ENCODE assay signal across 23 mouse cellular contexts in genomic region chr1:151543796-151544477, GRCm38 (mm10). TPM values are rescaled to one million over a fixed set of nuclear protein-coding genes. Genes with fewer than 3 reads are reported as not detected.
DNase-seq lines count a peak whose midpoint lies in the region; ATAC-seq and TF ChIP-seq lines count a peak whose summit lies in the region.
"Had no signal": no experiment of that assay in that cellular context is flagged by ENCODE, and none has a peak within 500 bp of the region (broad histone marks: within the 10 kb centered on the region; RNA-seq: fewer than 3 reads in every experiment).

No protein-coding gene starts in this region.

- H3K4me2 ChIP-seq in neural tube, embryonic 15.5 days: no peak overlapping the region
- H3K4me2 ChIP-seq: embryonic facial prominence, embryonic 13.5 days; embryonic facial prominence, embryonic 15.5 days; forebrain, embryonic 12.5 days had no signal

- peak overlapping the region; percentile 76 for H3K27ac ChIP-seq in ES-Bruce4 (ENCODE audit: insufficient read depth, low read length)
- peak overlapping the region; percentile 85; the same call in 1 of the 2 replicates for H3K27ac ChIP-seq in ES-E14 (ENCODE audit: insufficient read depth, low read depth, low read length, poor library complexity, severe bottlenecking)
- no peak overlapping the region for H3K27ac ChIP-seq in limb, embryonic 10.5 days
- H3K27ac ChIP-seq in heart, embryonic 10.5 days: no peak overlapping the region
- H3K27ac ChIP-seq in neural tube, embryonic 15.5 days (replicated peaks): no peak overlapping the region
- H3K27ac ChIP-seq: embryonic facial prominence, embryonic 13.5 days; embryonic facial prominence, embryonic 15.5 days; forebrain, embryonic 10.5 days; forebrain, embryonic 12.5 days had no signal

- TF ChIP-seq POLR2A in ES-Bruce4 (IDR thresholded peaks at IDR 0.05; ENCODE audit: insufficient read depth, low read length): no peak

- no peak overlapping the region for H3K9ac ChIP-seq in ES-Bruce4 (ENCODE audit: low read depth, poor library complexity, severe bottlenecking)
- 0 out of 2 replicates have a peak overlapping the region, but pooled peaks have one; percentile 54 for H3K9ac ChIP-seq in ES-E14 (ENCODE audit: insufficient read depth, low read depth, low read length, poor library complexity, severe bottlenecking)
- no peak overlapping the region for H3K9ac ChIP-seq in neural tube, embryonic 15.5 days (replicated peaks)
- H3K9ac ChIP-seq: embryonic facial prominence, embryonic 13.5 days; embryonic facial prominence, embryonic 15.5 days; forebrain, embryonic 12.5 days had no signal

- in situ Hi-C loops in ES-E14 (cut with MboI; ENCODE audit: low sequenced_read_pairs in 2 of 2, unreplicated experiment in 2 of 2): no loop called here

- no peaks in the 10 kb centered on the region for H3K36me3 ChIP-seq in ES-Bruce4 (ENCODE audit: control insufficient read depth, insufficient read depth, low read length, poor library complexity, severe bottlenecking)
- H3K36me3 ChIP-seq in ES-E14 (ENCODE audit: control insufficient read depth, insufficient read depth, low read length, poor library complexity, severe bottlenecking): no peaks in the 10 kb centered on the region
- no peaks in the 10 kb centered on the region for H3K36me3 ChIP-seq in limb, embryonic 10.5 days
- H3K36me3 ChIP-seq in heart, embryonic 10.5 days: no peaks in the 10 kb centered on the region
- H3K36me3 ChIP-seq in neural tube, embryonic 15.5 days: no peaks in the 10 kb centered on the region
- H3K36me3 ChIP-seq: embryonic facial prominence, embryonic 13.5 days; embryonic facial prominence, embryonic 15.5 days; forebrain, embryonic 10.5 days; forebrain, embryonic 12.5 days had no signal

- TF ChIP-seq EP300 in ES-Bruce4 (IDR thresholded peaks at IDR 0.05; ENCODE audit: insufficient read depth, low read depth, low read length): peak; percentile 97

- no peak for ATAC-seq in neural tube, embryonic 15.5 days (ENCODE audit: low FRiP score)
- ATAC-seq: forebrain, embryonic 14.5 days; forebrain, embryonic 16.5 days had no signal

- H3K4me1 ChIP-seq in ES-Bruce4 (ENCODE audit: control insufficient read depth, insufficient read depth, low read length) (peaks cover 2% of the 10 kb centered on the region), ES-E14 (ENCODE audit: control insufficient read depth in 2 of 2, insufficient read depth in 2 of 2, low read length in 2 of 2, poor library complexity in 1 of 2) (peaks cover 7 to 11% of the 10 kb centered on the region in 2 experiments; a peak in 3 of 4 replicates)
- no peaks in the 10 kb centered on the region for H3K4me1 ChIP-seq in limb, embryonic 10.5 days
- no peaks in the 10 kb centered on the region; the same call in 1 of the 2 replicates for H3K4me1 ChIP-seq in heart, embryonic 10.5 days
- H3K4me1 ChIP-seq in neural tube, embryonic 15.5 days: no peaks in the 10 kb centered on the region
- H3K4me1 ChIP-seq: embryonic facial prominence, embryonic 13.5 days; embryonic facial prominence, embryonic 15.5 days; forebrain, embryonic 10.5 days; forebrain, embryonic 12.5 days had no signal

- H3K9me3 ChIP-seq in ES-Bruce4 (replicated peaks; ENCODE audit: control insufficient read depth, insufficient read depth, low read length, poor library complexity, severe bottlenecking) (no peaks in the 10 kb centered on the region), ES-E14 (ENCODE audit: control insufficient read depth, insufficient read depth, low read depth, low read length) (no peaks in the 10 kb centered on the region)
- no peaks in the 10 kb centered on the region for H3K9me3 ChIP-seq in limb, embryonic 10.5 days (replicated peaks)
- H3K9me3 ChIP-seq in heart, embryonic 10.5 days: no peaks in the 10 kb centered on the region
- no peaks in the 10 kb centered on the region for H3K9me3 ChIP-seq in neural tube, embryonic 15.5 days (replicated peaks)
- H3K9me3 ChIP-seq: embryonic facial prominence, embryonic 13.5 days; embryonic facial prominence, embryonic 15.5 days; forebrain, embryonic 10.5 days; forebrain, embryonic 12.5 days had no signal

- WGBS in limb, embryonic 10.5 days: 78% methylated on average over 6 of the region's 6 CpGs
- WGBS in heart, embryonic 10.5 days: 75% methylated on average over 6 of the region's 6 CpGs
- WGBS in neural tube, embryonic 15.5 days: 81% methylated on average over 6 of the region's 6 CpGs

- DNase-seq in ES-E14 (ENCODE audit: low read depth, low spot score): no peak
- DNase-seq in MN1 (ENCODE audit: low spot score): peak; percentile 4
- peak; percentile 76 for DNase-seq in ZHBTc4 (ENCODE audit: low read depth, low spot score)
- no peak for DNase-seq in limb, embryonic 10.5 days (ENCODE audit: low spot score)
- no peak for DNase-seq in heart, embryonic 10.5 days (ENCODE audit: low spot score)
- DNase-seq in ovary, postnatal 10 days (ENCODE audit: low spot score): no peak
- DNase-seq: adrenal gland, adult 8-10 months; adrenal gland, postnatal 14 days; adrenal gland, postnatal 36 days; cerebellum, adult 11-12 months; cerebellum, adult 2 months; cerebellum, adult 9-10 months; cerebellum, postnatal 10 days; cerebellum, postnatal 25 days had no signal

- H3K4me3 ChIP-seq in ES-Bruce4 (ENCODE audit: low read depth, low read length) (no peak overlapping the region), ES-E14 (ENCODE audit: insufficient read depth in 1 of 2, low read depth in 1 of 2, low read length in 2 of 2, poor library complexity in 1 of 2, severe bottlenecking in 1 of 2) (no peak overlapping the region)
- H3K4me3 ChIP-seq in limb, embryonic 10.5 days: no peak overlapping the region
- no peak overlapping the region for H3K4me3 ChIP-seq in heart, embryonic 10.5 days
- H3K4me3 ChIP-seq in neural tube, embryonic 15.5 days (replicated peaks): no peak overlapping the region
- H3K4me3 ChIP-seq: embryonic facial prominence, embryonic 13.5 days; embryonic facial prominence, embryonic 15.5 days; erythroblast, embryonic 14.5 days; forebrain, embryonic 10.5 days; forebrain, embryonic 12.5 days had no signal

- no peaks in the 10 kb centered on the region for H3K27me3 ChIP-seq in ES-Bruce4 (ENCODE audit: control insufficient read depth, insufficient read depth, low read length, poor library complexity, severe bottlenecking)
- H3K27me3 ChIP-seq in limb, embryonic 10.5 days (ENCODE audit: low read depth, poor library complexity, severe bottlenecking): no peaks in the 10 kb centered on the region
- no peaks in the 10 kb centered on the region for H3K27me3 ChIP-seq in heart, embryonic 10.5 days (ENCODE audit: insufficient read depth, poor library complexity, severe bottlenecking)
- H3K27me3 ChIP-seq in neural tube, embryonic 15.5 days (replicated peaks): no peaks in the 10 kb centered on the region
- H3K27me3 ChIP-seq: embryonic facial prominence, embryonic 13.5 days; embryonic facial prominence, embryonic 15.5 days; forebrain, embryonic 12.5 days had no signal

- no peak for TF ChIP-seq CTCF in ES-Bruce4 (IDR thresholded peaks at IDR 0.05; ENCODE audit: low read depth, low read length)

TF ChIP-seq in ES-E14, 5 proteins besides CTCF, POLR2A, EP300 and RAD21:
- TF ChIP-seq ZNF384 (IDR thresholded peaks at IDR 0.05; ENCODE audit: low read depth, low read length) (peak; percentile 86), HCFC1 (IDR thresholded peaks at IDR 0.05; ENCODE audit: borderline replicate concordance, insufficient read depth, low read length) (no peak), CHD2 (IDR thresholded peaks at IDR 0.05; ENCODE audit: low read depth, low read length) (no peak), ZC3H11A (IDR thresholded peaks at IDR 0.05; ENCODE audit: borderline replicate concordance, low read depth, low read length) (no peak), MAFK (IDR thresholded peaks at IDR 0.05; ENCODE audit: insufficient read depth, low read depth, low read length) (no peak)

RNA-seq across cellular contexts. Expression of gene Fam129a, which starts 27.0 kb away (rescaled TPM):
- 19.6 and 19.9 TPM in 2 replicates for polyA plus RNA-seq in ES-Bruce4 (2011; ENCODE audit: insufficient read depth, insufficient read length, low read depth, missing spikeins)
- total RNA-seq in ES-E14 (2012; rRNA removed): 7.5 and 12.1 TPM in 2 replicates
- 0.90 and 1.3 TPM in 2 replicates for polyA plus RNA-seq in limb, embryonic 10.5 days (2016; fragmentation: Nextera tagmentation; extraction: Ambion mirVana)
- polyA plus RNA-seq in heart, embryonic 10.5 days (2016; fragmentation: Nextera tagmentation; extraction: Ambion mirVana): 2.0 and 5.6 TPM in 2 replicates
- 3.6 and 5.4 TPM in 2 replicates for polyA plus RNA-seq in neural tube, embryonic 15.5 days (2015; fragmentation: Nextera tagmentation; extraction: Ambion mirVana)

RNA-seq across cellular contexts. Expression of gene Rnf2, which starts 43.2 kb away (rescaled TPM):
- 135 and 140 TPM in 2 replicates for polyA plus RNA-seq in ES-Bruce4 (2011; ENCODE audit: insufficient read depth, insufficient read length, low read depth, missing spikeins)
- 54.1 and 58.9 TPM in 2 replicates for total RNA-seq in ES-E14 (2012; rRNA removed)
- 95.1 and 111 TPM in 2 replicates for polyA plus RNA-seq in limb, embryonic 10.5 days (2016; fragmentation: Nextera tagmentation; extraction: Ambion mirVana)
- 81.3 and 84.0 TPM in 2 replicates for polyA plus RNA-seq in heart, embryonic 10.5 days (2016; fragmentation: Nextera tagmentation; extraction: Ambion mirVana)
- 91.4 and 93.0 TPM in 2 replicates for polyA plus RNA-seq in neural tube, embryonic 15.5 days (2015; fragmentation: Nextera tagmentation; extraction: Ambion mirVana)

Comparison
In these comparisons a context has a peak if more than half of its experiments do, and no peak if none do; other contexts are left out.
1. H3K27ac ChIP-seq: peak in ES-Bruce4 (single experiment) and ES-E14 (single experiment); none in limb, embryonic 10.5 days (single experiment), heart, embryonic 10.5 days (single experiment) and neural tube, embryonic 15.5 days (single experiment).
2. DNase-seq: peak in MN1 (single experiment) and ZHBTc4 (single experiment); none in ES-E14 (single experiment), limb, embryonic 10.5 days (single experiment), heart, embryonic 10.5 days (single experiment) and ovary, postnatal 10 days (single experiment).